Mouse (Mus musculus) myocyte (in vitro differentiated cells): ENCODE measurements around the gene Slc2a13. TPM values are rescaled to one million over a fixed set of nuclear protein-coding genes. Genes with fewer than 3 reads are reported as not detected.

Experiments used
- H3K27me3 ChIP-seq: one replicate; pipeline ENCODE4 v1.6.1; 2011; ENCODE audit not compliant: control insufficient read depth, insufficient read depth, insufficient read length
- H3K36me3 ChIP-seq: one replicate; pipeline ENCODE4 v1.6.1; 2011; ENCODE audit not compliant: control insufficient read depth, insufficient read depth
- H3K4me2 ChIP-seq: one replicate; pipeline ENCODE4 v1.6.1; 2011; ENCODE audit warnings: low read depth, control low read depth
- H3K4me3 ChIP-seq: one replicate; pipeline ENCODE4 v1.5.1; 2011; ENCODE audit warnings: mild to moderate bottlenecking, control low read depth, moderate library complexity
- H3K79me2 ChIP-seq: one replicate; pipeline ENCODE4 v1.6.1; 2011; ENCODE audit not compliant: control insufficient read depth, insufficient read depth
- H3ac ChIP-seq: one replicate; pipeline ENCODE4 v1.6.1; 2011; ENCODE audit not compliant: control insufficient read depth, insufficient read length
- CEBPB ChIP-seq: IDR thresholded peaks from 2 replicates; pipeline ENCODE4 v1.6.1; 2011; ENCODE audit warnings: mild to moderate bottlenecking, moderate library complexity; ENCODE audit not compliant: poor library complexity, insufficient read depth, severe bottlenecking
- E2F4 ChIP-seq: IDR thresholded peaks from one replicate; pipeline ENCODE4 v1.6.1; 2011; ENCODE audit warnings: mild to moderate bottlenecking, control low read depth, moderate library complexity; ENCODE audit not compliant: insufficient read depth
- MAX ChIP-seq: IDR thresholded peaks from one replicate; pipeline ENCODE4 v1.6.1; 2011; ENCODE audit warnings: low read depth, mild to moderate bottlenecking, control low read depth
- MYOD1 ChIP-seq, 3 experiments: IDR thresholded peaks; one replicate each; pipeline ENCODE4 v1.6.1; 2011; ENCODE audit warnings: control low read depth in 2 of 3, low read depth in 2 of 3, mild to moderate bottlenecking in 2 of 3, moderate library complexity in 1 of 3; ENCODE audit not compliant: insufficient read length in 2 of 3, control insufficient read depth in 1 of 3
- MYOG ChIP-seq, 3 experiments: IDR thresholded peaks; one replicate each; pipeline ENCODE4 v1.6.1; 2011; ENCODE audit warnings: control low read depth in 2 of 3, low read depth in 2 of 3, mild to moderate bottlenecking in 2 of 3; ENCODE audit not compliant: insufficient read length in 2 of 3, control insufficient read depth in 1 of 3, insufficient read depth in 1 of 3
- POLR2A ChIP-seq: IDR thresholded peaks from one replicate; pipeline ENCODE4 v1.6.1; 2011; ENCODE audit warnings: low read depth, mild to moderate bottlenecking, control low read depth, moderate library complexity; ENCODE audit not compliant: insufficient read length
- POLR2AphosphoS2 ChIP-seq: IDR thresholded peaks from one replicate; pipeline ENCODE4 v1.6.1; 2011; ENCODE audit warnings: low read depth, control low read depth; ENCODE audit not compliant: insufficient read length
- REST ChIP-seq: IDR thresholded peaks from one replicate; pipeline ENCODE4 v1.6.1; 2011; ENCODE audit warnings: mild to moderate bottlenecking, control low read depth, moderate library complexity; ENCODE audit not compliant: insufficient read depth, insufficient read length
- SRF ChIP-seq: IDR thresholded peaks from one replicate; pipeline ENCODE4 v1.6.1; 2011; ENCODE audit warnings: low read depth; ENCODE audit not compliant: control insufficient read depth, insufficient read length
- TCF12 ChIP-seq: IDR thresholded peaks from one replicate; pipeline ENCODE4 v1.6.1; 2011; ENCODE audit warnings: mild to moderate bottlenecking, control low read depth; ENCODE audit not compliant: poor library complexity, insufficient read depth, severe bottlenecking
- TCF3 ChIP-seq: IDR thresholded peaks from one replicate; pipeline ENCODE4 v1.6.1; 2011; ENCODE audit warnings: low read depth, control low read depth; ENCODE audit not compliant: insufficient read length
- USF1 ChIP-seq: IDR thresholded peaks from one replicate; pipeline ENCODE4 v1.6.1; 2011; ENCODE audit warnings: low read depth, mild to moderate bottlenecking, control low read depth, moderate library complexity
- polyA plus RNA-seq: library from polyadenylated mRNA; unstranded; fragments of >200 nt; fragmentation: generic; extraction: Trizol; gene quantifications from one replicate; pipeline ENCODE4 v1.2.1, GENCODE M21; 2012; ENCODE audit warnings: missing spikeins

Gene Slc2a13
- polyA plus RNA-seq, 1 experiment = 0.62 TPM

DNA sequence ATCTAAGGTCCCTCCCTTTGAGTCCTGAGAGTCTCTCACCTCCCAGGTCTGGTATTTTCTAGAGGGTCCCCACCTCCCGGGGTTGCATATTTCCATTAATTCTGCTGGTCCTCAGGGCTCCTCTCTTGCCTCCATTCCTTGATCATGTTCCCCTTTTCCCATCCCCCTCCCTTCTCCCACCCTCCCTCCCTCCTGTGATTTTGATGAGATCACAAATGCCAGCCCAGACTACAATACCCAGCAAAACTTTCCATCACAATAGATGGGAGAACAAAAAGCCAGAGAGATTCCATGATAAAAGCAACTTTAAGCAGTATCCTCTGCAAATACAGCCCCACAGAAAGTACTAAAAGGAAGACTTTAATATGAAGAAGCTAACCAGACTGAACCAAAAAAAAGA lies 309.1 kb downstream of the Slc2a13 start:
- TF ChIP-seq E2F4 = no peak
- TF ChIP-seq POLR2AphosphoS2 = no peak
- no peaks in the 10 kb centered on the region for H3K27me3 ChIP-seq
- no peaks in the 10 kb centered on the region for H3K36me3 ChIP-seq
- no peaks in the 10 kb centered on the region for H3K79me2 ChIP-seq
- H3K4me2 ChIP-seq = no peak overlapping the region
- no peak overlapping the region for H3K4me3 ChIP-seq
- H3ac ChIP-seq = no peak overlapping the region

DNA sequence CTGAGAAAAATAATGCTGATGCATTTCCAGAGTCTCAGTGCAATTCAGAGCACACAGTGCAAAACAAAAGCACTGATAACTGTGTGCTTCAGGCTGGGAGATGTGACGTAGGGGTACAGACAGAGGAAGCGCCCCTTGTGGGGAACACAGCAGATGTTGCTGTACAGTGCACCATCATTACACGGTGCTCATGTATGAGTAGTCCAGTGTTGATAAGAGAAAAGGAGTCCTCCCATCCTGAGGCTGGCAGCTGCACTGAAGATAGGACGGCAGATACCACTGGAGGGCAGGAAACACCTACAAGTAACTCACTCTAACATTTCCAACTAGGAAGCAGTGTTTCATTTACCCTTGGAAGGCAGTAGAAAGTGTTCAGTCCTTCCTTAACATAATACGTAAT lies 312.5 kb downstream of the Slc2a13 start:
- H3K4me2 ChIP-seq = no peak overlapping the region
- H3K79me2 ChIP-seq = no peaks in the 10 kb centered on the region
- H3K36me3 ChIP-seq = no peaks in the 10 kb centered on the region
- H3ac ChIP-seq = no peak overlapping the region
- no peak for TF ChIP-seq MYOG (IDR thresholded peaks at IDR 0.05; ENCODE audit: control insufficient read depth in 1 of 3, insufficient read depth in 1 of 3, insufficient read length in 2 of 3, low read depth in 2 of 3)
- TF ChIP-seq POLR2AphosphoS2 = no peak
- TF ChIP-seq TCF12 = no peak
- TF ChIP-seq E2F4 = no peak
- no peak for TF ChIP-seq REST
- no peak for TF ChIP-seq TCF3
- TF ChIP-seq MYOD1 (IDR thresholded peaks at IDR 0.05; ENCODE audit: control insufficient read depth in 1 of 3, insufficient read length in 2 of 3, low read depth in 2 of 3) = no peak
- no peak for TF ChIP-seq POLR2A
- TF ChIP-seq MAX = no peak
- TF ChIP-seq SRF = no peak
- no peak for TF ChIP-seq USF1
- no peak for TF ChIP-seq CEBPB
- no peak overlapping the region for H3K4me3 ChIP-seq
- H3K27me3 ChIP-seq = no peaks in the 10 kb centered on the region

DNA sequence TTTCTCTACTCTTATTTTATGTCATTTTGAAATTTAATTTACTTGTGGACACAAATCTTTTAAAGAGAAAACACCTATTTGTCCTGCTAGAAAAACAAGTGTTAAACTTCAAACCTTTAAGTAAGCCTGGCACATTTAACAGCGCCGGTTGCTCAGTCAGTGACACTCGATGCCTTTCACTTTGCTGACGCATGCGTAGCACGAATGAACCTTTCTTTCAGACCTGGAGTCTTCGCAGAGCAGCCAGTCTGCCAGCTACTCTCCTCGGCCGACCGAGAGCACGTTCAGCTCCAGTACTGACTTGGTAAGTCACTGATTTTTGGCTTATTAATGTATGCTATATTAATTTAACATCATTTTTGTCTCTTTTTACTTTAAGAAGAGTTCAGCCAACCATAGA lies 315.9 kb downstream of the Slc2a13 start:
- Histone ChIP-seq H3ac (no peak overlapping the region), H3K4me3 (no peak overlapping the region), H3K79me2 (no peaks in the 10 kb centered on the region), H3K36me3 (no peaks in the 10 kb centered on the region), H3K27me3 (no peaks in the 10 kb centered on the region), H3K4me2 (peak overlapping the region; percentile 37)
- TF ChIP-seq TCF3 (no peak), POLR2A (no peak), CEBPB (no peak), SRF (no peak), USF1 (no peak), E2F4 (no peak), MAX (no peak), TCF12 (no peak), MYOG (IDR thresholded peaks at IDR 0.05; ENCODE audit: control insufficient read depth in 1 of 3, insufficient read depth in 1 of 3, insufficient read length in 2 of 3, low read depth in 2 of 3) (no peak), MYOD1 (IDR thresholded peaks at IDR 0.05; ENCODE audit: control insufficient read depth in 1 of 3, insufficient read length in 2 of 3, low read depth in 2 of 3) (no peak), REST (no peak), POLR2AphosphoS2 (no peak)

DNA sequence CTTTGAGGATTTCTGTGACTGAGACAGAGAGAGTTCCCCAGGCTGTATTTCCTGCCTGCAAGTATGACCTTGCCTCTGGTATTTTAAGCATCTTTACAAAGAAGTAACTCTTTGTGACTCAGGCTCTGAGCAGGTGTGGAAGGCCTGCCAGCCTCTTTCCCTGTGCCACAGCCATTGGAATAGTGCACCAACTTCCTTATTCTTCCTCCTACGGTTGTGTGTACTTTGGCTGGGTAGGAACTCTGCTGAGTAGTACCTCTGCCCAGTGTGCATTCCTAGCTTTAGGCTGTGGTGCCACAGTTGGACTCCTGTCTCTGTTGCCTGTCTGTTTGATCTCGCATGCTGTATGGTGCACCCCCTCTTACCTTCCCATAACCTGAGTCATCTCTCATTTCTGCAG lies 317.8 kb downstream of the Slc2a13 start:
- Histone ChIP-seq H3K4me2 (no peak overlapping the region), H3K79me2 (no peaks in the 10 kb centered on the region), H3K36me3 (no peaks in the 10 kb centered on the region), H3ac (no peak overlapping the region), H3K27me3 (no peaks in the 10 kb centered on the region), H3K4me3 (no peak overlapping the region)
- no peak for TF ChIP-seq MYOG (IDR thresholded peaks at IDR 0.05; ENCODE audit: control insufficient read depth in 1 of 3, insufficient read depth in 1 of 3, insufficient read length in 2 of 3, low read depth in 2 of 3)
- no peak for TF ChIP-seq USF1
- TF ChIP-seq POLR2AphosphoS2 = no peak
- TF ChIP-seq SRF = no peak
- no peak for TF ChIP-seq TCF3
- TF ChIP-seq REST = no peak

DNA sequence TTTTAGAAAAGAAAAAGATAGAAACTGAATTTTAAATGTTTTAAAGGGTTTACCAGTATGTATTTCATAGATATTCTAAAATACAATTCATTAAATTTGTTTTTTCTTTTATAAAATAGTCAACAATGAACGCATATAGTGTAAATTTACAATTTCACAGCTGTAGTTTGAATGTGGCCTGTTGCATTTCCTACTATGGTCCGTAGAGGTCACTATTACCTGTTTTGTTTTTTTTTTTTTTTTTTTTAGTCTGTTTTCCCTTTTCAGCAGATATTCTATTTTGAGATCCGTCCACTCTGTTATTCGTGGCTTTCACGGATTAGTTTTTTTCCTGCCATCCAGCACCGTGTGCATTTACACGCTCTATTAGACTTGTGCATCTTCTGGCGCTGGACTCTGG lies 320.1 kb downstream of the Slc2a13 start:
- Histone ChIP-seq H3K4me3 (no peak overlapping the region), H3K36me3 (no peaks in the 10 kb centered on the region), H3K79me2 (no peaks in the 10 kb centered on the region), H3K4me2 (peak overlapping the region; percentile 25), H3ac (no peak overlapping the region), H3K27me3 (no peaks in the 10 kb centered on the region)
- TF ChIP-seq E2F4 = no peak
- TF ChIP-seq MYOD1 (IDR thresholded peaks at IDR 0.05; ENCODE audit: control insufficient read depth in 1 of 3, insufficient read length in 2 of 3, low read depth in 2 of 3) = no peak
- no peak for TF ChIP-seq SRF
- TF ChIP-seq REST = no peak
- no peak for TF ChIP-seq MYOG (IDR thresholded peaks at IDR 0.05; ENCODE audit: control insufficient read depth in 1 of 3, insufficient read depth in 1 of 3, insufficient read length in 2 of 3, low read depth in 2 of 3)
- no peak for TF ChIP-seq USF1
- TF ChIP-seq POLR2A = no peak
- TF ChIP-seq MAX = no peak
- TF ChIP-seq TCF12 = no peak
- no peak for TF ChIP-seq CEBPB
- TF ChIP-seq TCF3 = no peak
- no peak for TF ChIP-seq POLR2AphosphoS2
